Mouse (Mus musculus): ENCODE data around the gene Zfp780b.
A peak's percentile ranks its signal among the peaks of the same experiment; 100 is the strongest.
"Not testable (repeated sequence)": the region's sequence is repeated elsewhere in the genome, so short reads cannot be mapped to it uniquely, and the experiment has no call there.

Gene Zfp780b

DNA sequence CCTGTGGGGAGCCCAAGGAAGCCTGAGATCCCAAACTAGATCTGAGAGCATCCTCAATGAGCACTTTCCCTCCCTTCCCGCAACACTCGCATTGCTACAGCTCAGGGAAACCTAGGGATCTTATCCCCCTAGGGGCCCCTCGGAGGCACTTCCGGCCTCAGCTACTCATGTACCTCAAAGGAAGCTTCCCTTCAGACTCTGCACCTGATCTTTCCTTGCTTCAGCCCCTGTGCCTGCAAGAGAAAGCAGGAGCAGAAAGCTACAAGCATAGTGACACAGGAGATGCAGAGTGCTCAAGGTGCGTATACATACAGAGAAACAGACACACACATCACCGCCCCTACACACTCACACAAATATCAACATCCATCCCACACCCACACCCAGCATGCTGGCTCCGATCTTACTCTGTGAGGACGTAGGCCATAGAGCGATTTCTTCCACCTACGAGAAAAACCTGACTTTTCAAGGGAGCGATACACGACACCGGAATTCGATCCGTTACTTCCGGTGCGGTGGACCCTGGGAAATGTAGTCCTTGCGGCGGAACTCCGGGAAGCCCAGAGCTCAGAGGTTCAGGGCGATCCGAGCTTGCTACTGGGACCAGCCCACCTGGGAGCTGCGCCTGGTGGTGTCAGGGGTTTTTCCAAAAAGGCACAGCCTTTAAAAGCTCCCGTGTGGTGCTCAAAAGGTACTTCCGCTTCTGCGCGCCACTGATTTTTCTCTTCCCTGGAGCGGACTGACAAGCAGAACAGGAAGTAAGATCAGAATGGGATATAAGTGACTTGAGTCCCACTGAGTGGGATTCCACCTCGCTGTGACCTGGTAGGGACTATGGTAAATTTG is at the start of gene Zfp780b:
Gene Zfp780b, minus strand, starts transcription at position 489 of the 846 bp plus-strand sequence.
- DNase-seq (ENCODE audit: inconsistent age in 2 of 2, low spot score in 1 of 2) = peak; percentile 73 to 94

DNA sequence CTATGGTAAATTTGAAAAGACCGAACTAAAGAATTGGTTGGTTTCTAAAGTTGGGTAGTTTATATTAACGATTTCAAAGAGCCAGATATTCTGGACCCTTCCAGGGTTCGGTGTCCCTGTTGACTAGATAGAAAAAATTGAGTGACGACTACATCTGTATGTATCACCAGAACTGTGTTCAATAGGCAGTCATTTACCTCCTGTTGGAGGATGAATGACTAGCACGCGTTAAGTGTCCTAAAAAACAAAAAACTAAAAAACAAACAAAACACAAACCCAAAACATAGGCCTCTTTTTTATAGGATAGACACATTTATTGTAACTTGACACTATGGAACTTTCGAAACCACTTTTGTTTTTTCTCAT is 35.5 kb upstream of the Zfp780b start:
- no peak for DNase-seq (ENCODE audit: inconsistent age in 2 of 2, low spot score in 1 of 2)

DNA sequence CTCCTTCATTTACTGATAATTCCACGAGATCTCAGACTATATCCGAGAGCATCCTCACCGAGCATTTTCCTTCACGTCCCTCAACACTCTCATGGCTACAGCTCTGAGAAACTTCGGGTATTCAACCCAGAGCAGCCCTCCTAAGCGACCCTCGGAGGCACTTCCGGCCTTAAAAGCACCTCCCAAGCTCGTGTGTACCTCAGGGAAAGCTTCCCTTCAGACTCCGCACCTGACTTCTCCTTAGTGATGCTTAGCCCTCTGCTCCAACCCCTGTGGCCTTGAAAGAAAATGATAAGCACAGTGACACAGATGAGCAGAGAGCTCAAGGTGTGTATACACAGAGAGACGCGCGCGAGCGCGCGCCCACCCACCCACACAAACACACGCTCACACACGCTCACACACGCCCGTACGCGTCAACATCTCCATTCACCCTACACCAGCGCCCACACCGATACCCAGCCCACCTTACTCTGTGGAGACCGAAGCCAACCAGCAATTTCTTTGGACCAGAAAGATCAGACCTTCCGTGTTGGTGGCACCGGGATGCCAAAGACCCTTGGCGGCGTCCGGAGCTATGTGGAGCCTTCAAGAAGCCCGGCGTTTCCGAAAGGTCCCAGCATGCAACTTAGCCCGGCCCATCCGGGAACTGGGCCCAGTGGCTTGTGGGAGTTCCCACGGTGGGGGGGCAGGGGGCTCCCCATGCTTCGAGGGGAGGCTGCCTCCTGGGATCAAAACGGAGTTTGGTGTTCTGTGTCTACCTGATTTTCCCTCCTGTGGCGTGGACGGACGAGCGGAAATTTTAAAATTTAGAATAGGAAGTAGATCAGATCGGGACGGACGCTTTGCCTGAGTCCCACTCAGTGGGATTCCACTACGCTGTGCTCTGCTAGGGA is 34.8 kb upstream of the Zfp780b start, which contains the start of gene Zfp850:
Gene Zfp850, minus strand, starts transcription at position 567 of the 896 bp plus-strand sequence.
- DNase-seq (ENCODE audit: inconsistent age in 2 of 2, low spot score in 1 of 2) = peak; percentile 81 to 95

DNA sequence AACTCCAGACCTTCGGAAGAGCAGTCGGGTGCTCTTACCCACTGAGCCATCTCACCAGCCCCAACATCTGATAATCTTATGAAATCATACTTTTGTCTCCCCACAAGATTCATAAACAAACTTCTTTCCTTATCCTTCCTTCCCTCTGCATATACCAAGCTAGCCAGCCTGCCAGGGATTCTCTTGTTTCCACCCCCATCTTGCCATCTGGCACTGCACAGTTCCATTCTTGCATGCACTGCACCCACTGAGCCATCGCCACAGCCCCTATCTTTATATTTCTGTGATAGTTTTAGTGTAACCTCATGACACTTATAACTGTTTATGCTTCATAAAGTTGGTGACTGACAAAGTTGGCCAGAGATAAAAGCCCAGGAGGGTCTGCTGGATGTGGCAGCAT is 31.3 kb upstream of the Zfp780b start:
- DNase-seq (ENCODE audit: inconsistent age in 2 of 2, low spot score in 1 of 2) = no peak

DNA sequence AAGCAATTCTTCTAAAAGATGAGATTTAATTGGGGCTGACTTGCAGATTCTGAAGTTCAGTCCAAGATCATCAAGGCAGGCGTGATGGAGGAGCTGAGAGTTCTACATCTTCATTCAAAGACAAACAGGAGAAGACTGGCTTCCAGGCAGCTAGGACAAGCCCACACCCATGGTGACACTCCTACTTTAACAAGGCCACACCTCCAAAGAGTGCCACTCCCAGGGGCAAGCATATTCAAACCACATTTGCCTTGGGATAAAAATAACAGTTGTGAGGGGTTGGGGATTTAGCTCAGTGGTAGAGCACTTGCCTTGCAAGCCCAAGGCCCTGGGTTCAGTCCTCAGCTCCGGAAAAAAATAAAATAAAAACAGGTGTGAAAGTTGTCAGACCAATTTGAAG is 3.2 kb upstream of the Zfp780b start:
- no peak for DNase-seq (ENCODE audit: inconsistent age in 2 of 2, low spot score in 1 of 2)

DNA sequence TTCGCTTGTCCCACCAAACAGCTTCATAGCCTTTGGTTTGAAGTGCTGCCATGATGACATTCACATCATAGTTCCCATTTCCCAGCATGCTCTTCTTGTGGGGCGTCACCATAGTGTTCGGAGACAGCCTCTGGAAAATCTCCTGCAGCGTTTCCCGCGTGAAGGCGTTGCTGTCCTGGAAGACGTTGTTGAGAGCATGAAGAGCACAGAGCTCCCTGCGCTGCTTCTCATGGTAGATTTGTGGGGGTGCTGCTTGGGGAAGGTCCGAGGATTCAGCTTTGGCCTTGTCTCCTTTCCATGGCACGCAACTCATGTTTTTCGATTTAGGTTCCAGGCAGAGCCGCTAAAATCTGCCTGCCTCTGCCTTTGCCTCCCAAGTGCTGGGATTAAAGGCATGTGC is 29.5 kb downstream of the Zfp780b start:
- DNase-seq (ENCODE audit: inconsistent age in 2 of 2, low spot score in 1 of 2) = not testable (repeated sequence)

DNA sequence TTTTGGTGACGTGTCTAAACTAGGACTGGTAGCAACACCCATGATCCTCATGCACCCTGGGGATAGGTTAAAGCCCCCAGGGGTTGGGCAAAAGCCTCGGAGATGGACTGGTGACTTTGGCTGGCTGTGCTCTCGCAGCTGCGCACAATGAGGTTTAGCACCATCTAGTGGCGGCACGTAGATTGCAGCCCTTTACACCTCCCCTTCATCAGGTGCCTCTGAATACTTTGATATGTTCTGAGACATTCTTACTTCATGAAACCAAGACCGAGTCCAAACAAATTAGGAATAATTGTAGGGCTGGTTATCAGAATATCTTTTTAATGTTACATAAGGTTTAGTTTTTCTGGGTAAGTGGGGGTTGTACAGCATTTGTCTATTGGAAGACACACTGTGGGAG is 37.1 kb downstream of the Zfp780b start:
- DNase-seq (ENCODE audit: inconsistent age in 2 of 2, low spot score in 1 of 2) = peak in 1 of 2 experiments; percentile 62

DNA sequence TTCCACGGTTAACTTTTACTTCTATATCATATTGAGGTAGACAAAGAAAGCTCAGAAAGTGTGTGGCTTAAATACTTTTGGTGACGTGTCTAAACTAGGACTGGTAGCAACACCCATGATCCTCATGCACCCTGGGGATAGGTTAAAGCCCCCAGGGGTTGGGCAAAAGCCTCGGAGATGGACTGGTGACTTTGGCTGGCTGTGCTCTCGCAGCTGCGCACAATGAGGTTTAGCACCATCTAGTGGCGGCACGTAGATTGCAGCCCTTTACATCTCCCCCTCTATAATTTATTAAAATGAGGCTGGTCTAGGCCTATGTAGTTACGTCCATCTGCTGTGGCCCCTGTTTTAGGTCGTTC is 45.2 kb downstream of the Zfp780b start:
- DNase-seq (ENCODE audit: inconsistent age in 2 of 2, low spot score in 1 of 2) = not testable (repeated sequence)

DNA sequence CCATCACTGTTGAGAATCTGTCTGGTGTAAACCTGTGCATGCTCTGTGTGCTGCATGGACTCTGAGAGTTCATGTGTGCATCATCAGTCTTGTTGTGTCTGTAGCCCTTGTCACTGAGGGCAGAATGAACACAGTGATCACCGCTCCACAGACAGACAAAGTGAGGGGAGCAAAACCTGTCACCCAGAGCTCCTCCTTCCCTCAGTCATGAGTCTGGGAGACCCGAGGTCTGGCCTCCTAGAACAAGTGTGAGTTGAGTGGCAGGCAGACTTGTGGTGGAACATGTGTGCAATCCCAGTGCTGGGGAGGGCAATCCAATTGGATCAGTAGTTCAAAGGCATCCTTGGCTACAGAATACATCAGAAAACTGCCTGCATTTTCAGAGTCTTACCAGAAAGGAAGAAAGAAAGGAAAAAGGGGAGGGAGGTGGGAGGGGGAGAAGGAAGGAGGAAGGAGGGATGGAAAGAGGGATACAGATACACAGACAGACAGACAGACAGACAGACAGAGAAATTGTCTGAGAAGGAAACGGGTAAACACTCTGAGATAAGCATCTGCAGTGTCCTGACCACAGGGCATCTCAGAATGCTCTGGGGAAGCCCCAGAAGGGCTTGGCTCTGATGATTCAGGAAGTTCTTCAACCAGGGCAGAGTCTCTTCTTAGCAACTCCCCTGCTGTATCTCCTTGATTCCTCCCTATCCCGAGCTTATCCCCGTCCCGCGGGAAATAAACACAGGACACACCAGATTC is 45.7 kb downstream of the Zfp780b start:
- no peak for DNase-seq (ENCODE audit: inconsistent age in 2 of 2, low spot score in 1 of 2)

DNA sequence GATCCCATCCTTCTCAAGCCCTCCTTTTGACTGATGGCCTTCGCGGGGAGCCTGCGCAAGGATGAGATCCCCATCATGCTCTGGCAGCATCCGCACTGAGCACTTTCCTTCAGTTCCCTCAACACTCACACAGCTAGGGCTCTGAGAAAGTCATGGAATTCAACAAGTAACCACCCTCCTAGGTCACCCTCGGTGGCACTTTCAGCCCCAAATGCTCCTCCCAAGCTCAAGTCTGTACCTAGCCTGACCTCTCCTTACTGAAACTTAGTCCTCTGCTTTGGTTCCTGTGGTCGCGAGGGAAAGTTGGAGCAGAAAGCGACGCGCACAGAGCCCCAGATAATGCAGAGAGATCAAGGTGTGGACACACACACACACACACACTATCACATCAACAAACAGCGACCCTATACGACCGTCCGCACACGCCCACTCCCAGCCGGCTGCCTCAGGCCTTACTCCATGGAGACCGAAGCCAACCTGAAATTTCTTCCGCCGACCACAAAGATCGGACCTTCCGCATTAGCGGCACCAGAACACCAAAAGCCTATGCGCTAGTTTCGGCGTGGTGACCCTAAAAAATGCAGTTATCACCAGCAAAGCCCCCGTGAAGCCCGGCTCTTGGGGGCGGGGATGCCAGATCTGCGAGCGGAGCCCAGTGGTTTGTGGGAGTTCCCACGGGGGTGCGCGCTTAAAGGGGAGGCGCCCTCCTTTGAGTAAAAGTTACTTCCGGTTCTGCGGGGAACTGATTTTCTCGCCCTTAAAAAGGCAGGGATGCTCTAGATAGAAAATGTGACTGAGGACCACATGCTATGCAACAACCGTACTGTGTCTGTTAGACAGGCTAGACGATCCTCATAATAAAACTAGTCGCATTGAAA is 49.9 kb downstream of the Zfp780b start, which contains the start of gene Zfp974:
Gene Zfp974, minus strand, starts transcription at position 643 of the 878 bp plus-strand sequence.
- peak; percentile 70 to 87 for DNase-seq (ENCODE audit: inconsistent age in 2 of 2, low spot score in 1 of 2)

DNA sequence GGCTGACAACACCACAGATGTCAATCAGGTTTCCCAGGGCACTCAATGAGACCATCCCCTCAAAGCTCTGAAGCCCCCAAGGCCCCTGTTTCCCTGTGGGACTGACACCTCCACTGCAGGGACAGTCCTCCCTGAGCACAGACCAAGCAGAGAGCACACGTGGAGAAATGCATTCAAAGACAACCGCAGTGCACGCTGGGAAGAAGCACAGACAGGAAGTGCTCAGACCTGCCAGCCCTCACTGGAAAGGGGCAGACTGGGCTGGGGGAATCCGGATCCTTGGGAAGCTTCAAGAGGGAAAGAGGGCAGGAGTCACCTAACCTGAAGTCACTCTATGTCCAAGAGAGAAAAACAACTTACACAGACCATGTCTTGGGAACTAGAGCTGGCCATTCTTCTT is 51.9 kb downstream of the Zfp780b start:
- DNase-seq (ENCODE audit: inconsistent age in 2 of 2, low spot score in 1 of 2) = not testable (repeated sequence)

DNA sequence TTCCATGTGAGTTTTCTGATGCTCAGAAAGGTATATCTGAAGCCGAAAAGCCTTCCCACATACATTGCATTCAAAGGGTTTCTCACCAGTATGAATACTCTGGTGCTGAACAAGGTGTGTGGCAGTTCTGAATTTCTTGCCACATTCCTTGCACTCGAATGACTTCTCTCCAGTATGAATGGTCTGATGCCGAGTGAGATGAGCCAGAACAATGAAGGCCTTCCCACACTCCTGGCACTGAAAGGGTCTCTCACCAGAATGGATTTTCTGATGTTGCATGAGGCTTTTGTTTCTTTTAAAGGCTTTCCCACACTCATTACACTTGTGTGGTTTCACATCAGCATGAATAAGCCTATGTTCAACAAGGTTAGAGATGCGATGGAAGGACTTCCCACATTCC is 68.0 kb downstream of the Zfp780b start:
- not testable (repeated sequence) for DNase-seq (ENCODE audit: inconsistent age in 2 of 2, low spot score in 1 of 2)
